Mouse (Mus musculus): ENCODE data around the gene Zbtb20. TPM values are rescaled to one million over a fixed set of nuclear protein-coding genes. Genes with fewer than 3 reads are reported as not detected.
"Not testable (repeated sequence)": the region's sequence is repeated elsewhere in the genome, so short reads cannot be mapped to it uniquely, and the experiment has no call there.

The Zbtb20 gene
- polyA plus RNA-seq, 1 experiment from 2014 or later, result 18.8 TPM

- Histone ChIP-seq H3K9ac (no peak overlapping the region), H3K4me3 (replicated peaks) (no peak overlapping the region), H3K9me3 (no peaks in the 10 kb centered on the region), H3K27ac (no peak overlapping the region), H3K4me1 (replicated peaks) (0 out of 2 replicates have a peak, but pooled peaks cover 2% of the 10 kb centered on the region), H3K4me2 (replicated peaks) (no peak overlapping the region), H3K27me3 (replicated peaks) (no peaks in the 10 kb centered on the region), H3K36me3 (no peaks in the 10 kb centered on the region)
- no peak for ATAC-seq
- WGBS, result 76% methylated on average over 5 of the region's 5 CpGs
Measured at GRCm38 (mm10) chr16:42911815-42912214, 36.1 kb downstream of the Zbtb20 start.

DNA sequence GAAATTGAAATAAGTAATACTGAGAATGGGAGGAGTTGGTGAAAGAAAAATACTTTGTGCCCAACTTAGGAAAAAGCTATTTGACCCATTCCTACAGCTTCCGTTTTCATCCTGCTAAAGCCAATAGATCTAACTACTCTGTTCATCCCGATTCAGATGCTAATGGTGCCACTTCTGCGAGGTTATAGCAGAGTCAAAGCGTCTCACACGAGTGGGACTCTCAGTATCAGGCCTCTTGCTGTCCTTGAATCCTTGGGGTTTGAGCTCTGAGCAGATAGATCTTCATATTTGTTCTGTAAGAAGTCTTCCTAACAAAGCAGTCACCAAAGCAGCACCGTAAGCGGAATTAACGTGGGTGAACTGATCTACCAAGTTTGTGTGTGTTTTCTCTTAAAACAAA, 37.6 kb downstream of the Zbtb20 start:
- ATAC-seq, result no peak
- no peak overlapping the region for H3K9ac ChIP-seq
- H3K27me3 ChIP-seq (replicated peaks), result no peaks in the 10 kb centered on the region
- no peak overlapping the region for H3K27ac ChIP-seq
- no peak overlapping the region for H3K4me2 ChIP-seq (replicated peaks)
- no peaks in the 10 kb centered on the region for H3K36me3 ChIP-seq
- no peaks in the 10 kb centered on the region for H3K9me3 ChIP-seq
- H3K4me1 ChIP-seq (replicated peaks), result 0 out of 2 replicates have a peak, but pooled peaks cover 2% of the 10 kb centered on the region
- WGBS, result 79% methylated on average over 8 of the region's 8 CpGs
- H3K4me3 ChIP-seq (replicated peaks), result no peak overlapping the region

GRCm38 (mm10) chr16:42914457-42915085, 38.9 kb downstream of the Zbtb20 start:
- WGBS, result 51% methylated on average over 8 of the region's 8 CpGs
- ATAC-seq, result peak; percentile 56; the same call in 1 of the 2 replicates

DNA sequence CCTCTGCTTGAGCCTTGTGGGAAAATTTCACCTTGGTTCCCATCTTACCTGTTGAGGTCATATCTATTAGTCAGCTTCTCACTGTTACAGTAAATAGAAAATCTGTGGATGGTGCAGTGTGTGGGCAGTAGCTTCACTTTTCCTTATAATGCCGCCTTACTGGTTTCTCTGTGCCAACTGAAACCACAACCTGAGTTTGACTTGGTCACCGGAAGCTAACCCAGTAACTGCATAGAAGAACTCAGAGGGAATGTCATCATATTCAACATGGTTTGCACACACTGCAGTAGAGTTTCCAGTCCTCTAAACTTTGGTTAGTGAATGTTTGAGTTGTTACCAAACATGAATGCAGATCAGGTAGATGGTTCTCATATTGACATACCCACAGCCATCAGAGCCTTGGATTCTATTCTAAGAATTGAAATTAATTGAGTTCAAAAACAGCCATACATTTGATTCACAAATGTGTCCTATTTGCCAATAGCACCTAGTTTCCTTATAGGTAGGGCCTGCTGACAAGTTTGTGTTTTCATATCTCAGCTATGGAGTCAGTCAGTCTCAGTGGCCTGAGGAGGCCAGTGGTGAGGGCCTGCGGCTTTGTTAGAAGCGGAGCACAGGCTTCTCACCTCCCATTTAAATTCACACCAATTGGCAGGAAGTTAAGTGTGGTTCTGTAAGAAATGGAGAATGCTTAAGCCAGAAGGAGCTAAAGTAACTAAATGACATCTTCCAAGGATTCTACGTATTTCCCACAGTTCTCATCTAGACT, 44.5 kb downstream of the Zbtb20 start:
- 91% methylated on average over 5 of the region's 5 CpGs for WGBS
- H3K4me2 ChIP-seq (replicated peaks), result no peak overlapping the region

More at GRCm38 (mm10) chr16:42914457-42915085, 38.9 kb downstream of the Zbtb20 start:
- Histone ChIP-seq H3K9me3 (no peaks in the 10 kb centered on the region), H3K36me3 (no peaks in the 10 kb centered on the region), H3K27me3 (replicated peaks) (no peaks in the 10 kb centered on the region), H3K9ac (no peak overlapping the region), H3K4me2 (replicated peaks) (no peak overlapping the region), H3K27ac (no peak overlapping the region), H3K4me3 (replicated peaks) (no peak overlapping the region), H3K4me1 (replicated peaks) (0 out of 2 replicates have a peak, but pooled peaks cover 2% of the 10 kb centered on the region)

GRCm38 (mm10) chr16:42921436-42921835, 45.8 kb downstream of the Zbtb20 start:
- no peaks in the 10 kb centered on the region for H3K27me3 ChIP-seq (replicated peaks)
- H3K27ac ChIP-seq, result no peak overlapping the region
- whole genome bisulfite sequencing, result 75% methylated on average over 4 of the region's 4 CpGs
- H3K36me3 ChIP-seq, result no peaks in the 10 kb centered on the region
- no peak overlapping the region for H3K4me3 ChIP-seq (replicated peaks)
- ATAC-seq, result no peak
- H3K4me1 ChIP-seq (replicated peaks), result no peaks in the 10 kb centered on the region
- H3K9ac ChIP-seq, result no peak overlapping the region
- no peak overlapping the region for H3K4me2 ChIP-seq (replicated peaks)
- no peaks in the 10 kb centered on the region for H3K9me3 ChIP-seq

More for the DNA sequence above, 44.5 kb downstream of the Zbtb20 start:
- Histone ChIP-seq H3K36me3 (no peaks in the 10 kb centered on the region), H3K9me3 (no peaks in the 10 kb centered on the region), H3K9ac (no peak overlapping the region), H3K4me3 (replicated peaks) (no peak overlapping the region), H3K27ac (no peak overlapping the region), H3K4me1 (replicated peaks) (no peaks in the 10 kb centered on the region), H3K27me3 (replicated peaks) (no peaks in the 10 kb centered on the region)
- ATAC-seq, result no peak

GRCm38 (mm10) chr16:42938211-42938610, 62.5 kb downstream of the Zbtb20 start:
- no peaks in the 10 kb centered on the region for H3K36me3 ChIP-seq
- H3K9ac ChIP-seq, result no peak overlapping the region
- no peaks in the 10 kb centered on the region for H3K4me1 ChIP-seq (replicated peaks)
- whole genome bisulfite sequencing, result 69% methylated on average over 2 of the region's 2 CpGs
- no peak overlapping the region for H3K27ac ChIP-seq
- no peak overlapping the region for H3K4me3 ChIP-seq (replicated peaks)
- no peaks in the 10 kb centered on the region for H3K9me3 ChIP-seq
- no peaks in the 10 kb centered on the region for H3K27me3 ChIP-seq (replicated peaks)
- H3K4me2 ChIP-seq (replicated peaks), result no peak overlapping the region
- no peak for ATAC-seq

GRCm38 (mm10) chr16:42947016-42947415, 71.3 kb downstream of the Zbtb20 start:
- Histone ChIP-seq H3K27ac (no peak overlapping the region), H3K9me3 (no peaks in the 10 kb centered on the region)

DNA sequence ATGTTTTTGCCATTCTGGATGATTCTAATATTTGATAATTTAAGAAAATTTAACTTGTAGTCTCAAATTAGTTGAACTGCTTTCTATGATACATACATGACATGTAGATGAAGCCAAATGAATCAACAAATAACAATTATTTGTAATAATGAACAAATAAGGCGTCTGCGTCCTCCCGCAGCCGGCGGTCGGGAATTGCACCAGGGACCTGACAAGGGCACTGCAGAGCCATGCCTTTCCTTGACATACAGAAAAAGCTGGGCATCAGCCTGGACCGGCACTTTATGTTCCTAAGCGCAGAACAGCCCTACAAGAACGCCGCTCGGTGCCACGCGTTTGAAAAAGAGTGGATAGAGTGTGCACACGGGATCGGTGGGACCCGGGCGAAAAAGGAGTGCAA, 79.7 kb downstream of the Zbtb20 start:
- not testable (repeated sequence) for H3K4me1 ChIP-seq (replicated peaks); H3K9me3 ChIP-seq; H3K27me3 ChIP-seq (replicated peaks); ATAC-seq; H3K4me3 ChIP-seq (replicated peaks); H3K4me2 ChIP-seq (replicated peaks); H3K36me3 ChIP-seq; H3K27ac ChIP-seq; H3K9ac ChIP-seq
- 95% methylated on average over 17 of the region's 17 CpGs for WGBS

More at GRCm38 (mm10) chr16:42947016-42947415, 71.3 kb downstream of the Zbtb20 start:
- Histone ChIP-seq H3K4me3 (replicated peaks) (no peak overlapping the region), H3K4me2 (replicated peaks) (no peak overlapping the region), H3K9ac (no peak overlapping the region), H3K4me1 (replicated peaks) (no peaks in the 10 kb centered on the region), H3K36me3 (no peaks in the 10 kb centered on the region), H3K27me3 (replicated peaks) (no peaks in the 10 kb centered on the region)
- ATAC-seq, result no peak
- 65% methylated on average over 4 of the region's 4 CpGs for WGBS

DNA sequence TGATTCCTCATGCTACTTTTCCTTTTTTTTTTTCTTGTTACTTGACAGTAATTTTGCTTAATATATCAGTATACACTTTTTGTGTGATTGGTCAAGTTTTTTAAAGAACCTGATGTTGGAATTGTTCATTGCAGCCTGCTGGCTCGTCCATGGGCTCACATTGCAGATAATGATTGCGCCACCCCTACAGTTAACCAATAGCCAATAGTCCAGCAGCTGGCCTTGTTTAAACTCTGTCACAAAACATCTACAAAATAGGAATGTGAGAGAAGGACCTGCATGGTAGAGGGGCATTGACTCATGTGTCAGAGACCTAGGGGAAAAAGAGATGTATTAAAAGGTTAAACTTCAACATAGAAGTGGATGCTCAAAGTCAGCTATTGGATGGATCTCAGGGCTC, 97.2 kb downstream of the Zbtb20 start:
- H3K27me3 ChIP-seq (replicated peaks), result no peaks in the 10 kb centered on the region
- H3K36me3 ChIP-seq, result no peaks in the 10 kb centered on the region
- no peak for ATAC-seq
- WGBS, result 85% methylated on average over 2 of the region's 2 CpGs
- no peaks in the 10 kb centered on the region for H3K9me3 ChIP-seq
- H3K4me2 ChIP-seq (replicated peaks), result no peak overlapping the region
- H3K27ac ChIP-seq, result no peak overlapping the region
- no peak overlapping the region for H3K9ac ChIP-seq
- no peaks in the 10 kb centered on the region for H3K4me1 ChIP-seq (replicated peaks)
- H3K4me3 ChIP-seq (replicated peaks), result no peak overlapping the region

- Histone ChIP-seq H3K36me3 (no peaks in the 10 kb centered on the region), H3K27me3 (replicated peaks) (no peaks in the 10 kb centered on the region), H3K4me3 (replicated peaks) (no peak overlapping the region), H3K9ac (no peak overlapping the region), H3K9me3 (no peaks in the 10 kb centered on the region), H3K27ac (no peak overlapping the region), H3K4me1 (replicated peaks) (no peaks in the 10 kb centered on the region), H3K4me2 (replicated peaks) (no peak overlapping the region)
- 59% methylated on average over 1 of the region's 1 CpGs for whole genome bisulfite sequencing
- ATAC-seq, result no peak
Measured at GRCm38 (mm10) chr16:42998896-42999295, 123.2 kb downstream of the Zbtb20 start.

DNA sequence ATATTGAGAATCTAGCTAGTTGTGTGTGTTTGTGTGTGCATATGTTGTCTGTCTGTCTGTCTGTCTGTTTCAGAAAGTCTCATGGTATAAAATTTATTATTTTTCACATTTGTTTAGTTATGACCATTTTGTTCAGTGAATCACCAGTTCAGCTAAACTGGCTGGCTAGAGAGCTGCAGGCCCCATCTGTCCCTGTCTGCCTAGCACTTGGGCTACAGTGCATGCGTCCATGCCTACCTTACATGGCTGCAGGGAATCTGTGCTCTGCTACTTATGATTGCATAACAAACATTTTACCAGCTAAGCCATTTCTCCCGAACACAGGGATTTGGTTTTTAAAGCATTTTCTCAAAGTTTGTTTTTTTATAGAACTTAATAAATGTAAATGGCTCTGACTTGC, 150.7 kb downstream of the Zbtb20 start:
- Histone ChIP-seq H3K27ac (no peak overlapping the region), H3K27me3 (replicated peaks) (no peaks in the 10 kb centered on the region), H3K9me3 (no peaks in the 10 kb centered on the region), H3K4me3 (replicated peaks) (no peak overlapping the region), H3K9ac (no peak overlapping the region), H3K4me2 (replicated peaks) (no peak overlapping the region), H3K4me1 (replicated peaks) (no peaks in the 10 kb centered on the region), H3K36me3 (no peaks in the 10 kb centered on the region)
- WGBS, result 75% methylated on average over 2 of the region's 2 CpGs
- no peak for ATAC-seq

DNA sequence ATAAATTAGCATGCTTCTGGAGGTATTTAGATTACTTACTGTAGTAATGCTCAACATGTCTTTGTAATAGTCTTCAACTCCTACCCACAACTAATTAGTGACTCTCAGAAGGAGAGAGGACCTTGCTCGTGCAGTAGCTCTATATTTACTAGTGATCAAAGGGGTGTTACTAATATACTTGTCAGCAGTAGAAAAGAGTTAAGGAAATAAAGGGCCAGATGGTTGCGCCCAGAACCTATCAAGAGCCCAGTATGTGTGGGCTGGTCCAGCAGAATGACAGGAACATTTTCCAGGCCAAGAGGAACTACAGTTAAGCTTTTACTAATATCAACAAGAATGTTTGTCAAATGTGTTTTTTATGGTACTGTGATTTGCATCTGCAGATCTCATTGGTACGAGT, 153.6 kb downstream of the Zbtb20 start:
- Histone ChIP-seq H3K9ac (no peak overlapping the region), H3K27ac (no peak overlapping the region), H3K4me2 (replicated peaks) (no peak overlapping the region), H3K9me3 (no peaks in the 10 kb centered on the region), H3K27me3 (replicated peaks) (no peaks in the 10 kb centered on the region), H3K36me3 (no peaks in the 10 kb centered on the region), H3K4me3 (replicated peaks) (no peak overlapping the region), H3K4me1 (replicated peaks) (no peaks in the 10 kb centered on the region)
- ATAC-seq, result no peak
- WGBS, result 46% methylated on average over 3 of the region's 3 CpGs

- Histone ChIP-seq H3K9me3 (no peaks in the 10 kb centered on the region), H3K27me3 (replicated peaks) (no peaks in the 10 kb centered on the region), H3K4me3 (replicated peaks) (no peak overlapping the region), H3K36me3 (no peaks in the 10 kb centered on the region), H3K9ac (no peak overlapping the region), H3K4me1 (replicated peaks) (no peaks in the 10 kb centered on the region), H3K4me2 (replicated peaks) (no peak overlapping the region), H3K27ac (no peak overlapping the region)
- WGBS, result 48% methylated on average over 6 of the region's 6 CpGs
- ATAC-seq, result no peak
Measured at GRCm38 (mm10) chr16:43035709-43036108, 160.0 kb downstream of the Zbtb20 start.

Data from intestine, embryonic 15.5 days (tissue).